Mouse (Mus musculus) heart, postnatal 14 days (tissue): ENCODE measurements around the gene Rsrc1. TPM values are rescaled to one million over a fixed set of nuclear protein-coding genes. Genes with fewer than 3 reads are reported as not detected.
A peak's percentile ranks its signal among the peaks of the same experiment; 100 is the strongest.

ENCODE experiments used
- DNase-seq, 2 experiments: peaks; one replicate each; pipeline ENCODE4 v3.0.0; 2021 to 2022
- intact Hi-C: fragments of 180-260 bp; cut with DNase I; formaldehyde crosslinking; loops from one replicate; pipeline ENCODE4 v1.15.1; 2025
- long read RNA-seq, 2 experiments: library from polyadenylated mRNA; stranded (forward); transcript quantifications; one replicate each; pipeline ENCODE4 v2.0.0; 2021
- total RNA-seq, 2 experiments: library from RNA; stranded (reverse); gene quantifications; 2 replicates each; pipeline ENCODE4 v1.2.3; 2021

The Rsrc1 gene
- total RNA-seq, result 10 to 100 TPM; 11.3 to 11.8 TPM
- long read RNA-seq, experiment 1, transcript Rsrc1-203 (10 exons, 3,224 nt), result major isoform, 8 of 25 reads
- long read RNA-seq, experiment 1, partial matches to known transcripts, result 5 of 25 reads
- long read RNA-seq, experiment 1, other reads (novel, unspliced or antisense), result 11 of 25 reads
- long read RNA-seq, experiment 2, transcript Rsrc1-203 (10 exons, 3,224 nt), result major isoform, 10 of 21 reads
- long read RNA-seq, experiment 2, partial matches to known transcripts, result 0 of 21 reads
- long read RNA-seq, experiment 2, other reads (novel, unspliced or antisense), result 10 of 21 reads

GRCm38 (mm10) chr3:66981101-66981661 lies at the start of gene Rsrc1:
Gene Rsrc1, plus strand, starts transcription at chr3:66981390.
- DNase-seq, result peak; percentile 43 to 68

GRCm38 (mm10) chr3:66939675-66940074 lies 41.5 kb upstream of the Rsrc1 start:
- intact Hi-C loops, result no loop called here
- no peak for DNase-seq

More at GRCm38 (mm10) chr3:66981101-66981661, at the start of gene Rsrc1:
- intact Hi-C loops, result loop anchor here (10.0 kb wide), 1 partner anchor 284 kb away; no protein-coding TSS in a partner anchor

GRCm38 (mm10) chr3:66955126-66955525 lies 26.1 kb upstream of the Rsrc1 start:
- no peak for DNase-seq
- intact Hi-C loops, result no loop called here

GRCm38 (mm10) chr3:66959972-66960371 lies 21.2 kb upstream of the Rsrc1 start:
- intact Hi-C loops, result no loop called here

GRCm38 (mm10) chr3:66964884-66965283 lies 16.3 kb upstream of the Rsrc1 start:
- intact Hi-C loops, result no loop called here
- no peak for DNase-seq

More at GRCm38 (mm10) chr3:66959972-66960371, 21.2 kb upstream of the Rsrc1 start:
- DNase-seq, result no peak

GRCm38 (mm10) chr3:66967508-66967907 lies 13.7 kb upstream of the Rsrc1 start:
- no peak for DNase-seq
- intact Hi-C loops, result no loop called here

- DNase-seq, result no peak
- intact Hi-C loops, result loop anchor here (10.0 kb wide), 1 partner anchor 375 kb away; no protein-coding TSS in a partner anchor
Measured at GRCm38 (mm10) chr3:66970261-66970660, 10.9 kb upstream of the Rsrc1 start.

GRCm38 (mm10) chr3:66970661-66971331 lies 10.4 kb upstream of the Rsrc1 start:
- DNase-seq, result no peak
- intact Hi-C loops, result loop anchor here (10.0 kb wide), 1 partner anchor 374 kb away; no protein-coding TSS in a partner anchor

GRCm38 (mm10) chr3:66972191-66972950 lies 8.8 kb upstream of the Rsrc1 start:
- intact Hi-C loops, result loop anchor here (10.0 kb wide), 1 partner anchor 372 kb away; no protein-coding TSS in a partner anchor
- no peak for DNase-seq

- DNase-seq, result peak; percentile 29 to 34
- intact Hi-C loops, result loop anchor here (10.0 kb wide), 1 partner anchor 371 kb away; no protein-coding TSS in a partner anchor
Measured at GRCm38 (mm10) chr3:66973391-66973943, 7.7 kb upstream of the Rsrc1 start.

GRCm38 (mm10) chr3:66974501-66974900 lies 6.7 kb upstream of the Rsrc1 start:
- no peak for DNase-seq
- intact Hi-C loops, result loop anchor here (10.0 kb wide), 1 partner anchor 370 kb away; no protein-coding TSS in a partner anchor

GRCm38 (mm10) chr3:66976889-66977615 lies 4.1 kb upstream of the Rsrc1 start:
- no peak for DNase-seq
- intact Hi-C loops, result loop anchor here (5.0 to 10.0 kb wide), 2 partner anchors 368 to 565 kb away; no protein-coding TSS in a partner anchor

- DNase-seq, result no peak
- intact Hi-C loops, result loop anchor here (5.0 to 10.0 kb wide), 2 partner anchors 367 to 566 kb away; no protein-coding TSS in a partner anchor
Measured at GRCm38 (mm10) chr3:66977811-66978456, 3.3 kb upstream of the Rsrc1 start.

GRCm38 (mm10) chr3:66978457-66979381 lies 2.5 kb upstream of the Rsrc1 start:
- intact Hi-C loops, result loop anchor here (5.0 to 10.0 kb wide), 2 partner anchors 366 to 566 kb away; no protein-coding TSS in a partner anchor
- DNase-seq, result peak; percentile 23 to 31

- no peak for DNase-seq
- intact Hi-C loops, result loop anchor here (5.0 to 10.0 kb wide), 2 partner anchors 365 to 567 kb away; no protein-coding TSS in a partner anchor
Measured at GRCm38 (mm10) chr3:66979491-66979890, 1.7 kb upstream of the Rsrc1 start.

- intact Hi-C loops, result loop anchor here (10.0 kb wide), 1 partner anchor 284 kb away; no protein-coding TSS in a partner anchor
Measured at GRCm38 (mm10) chr3:66980111-66980975, 847 bp upstream of the Rsrc1 start.

More at GRCm38 (mm10) chr3:66980111-66980975, 847 bp upstream of the Rsrc1 start:
- no peak for DNase-seq
